Mouse (Mus musculus): ENCODE measurements around the gene Slc9a6.

- TF ChIP-seq GABPA (IDR thresholded peaks at IDR 0.05; ENCODE audit: insufficient replicate concordance, low read depth, low read length) (no peak), CTCF (conservative IDR thresholded peaks at IDR 0.05 in 1 of 2, IDR thresholded peaks at IDR 0.05 in 1 of 2; ENCODE audit: low read depth in 2 of 2, low read length in 2 of 2) (no peak), E2F4 (IDR thresholded peaks at IDR 0.05; ENCODE audit: insufficient replicate concordance, low read depth, low read length) (no peak), MEF2A (IDR thresholded peaks at IDR 0.05; ENCODE audit: borderline replicate concordance, low read depth, low read length) (no peak), POLR2A (IDR thresholded peaks at IDR 0.05; ENCODE audit: low read depth, low read length) (no peak), KAT2A (IDR thresholded peaks at IDR 0.05; ENCODE audit: insufficient replicate concordance, low read length) (no peak), MAX (IDR thresholded peaks at IDR 0.05; ENCODE audit: low read length) (no peak), ETS1 (conservative IDR thresholded peaks at IDR 0.05; ENCODE audit: low read depth, low read length) (no peak), EP300 (IDR thresholded peaks at IDR 0.05; ENCODE audit: low read length) (no peak), CHD1 (IDR thresholded peaks at IDR 0.05; ENCODE audit: low read depth, low read length) (no peak), MYC (IDR thresholded peaks at IDR 0.05; ENCODE audit: low read depth, low read length) (no peak), NELFE (IDR thresholded peaks at IDR 0.05; ENCODE audit: low read depth, low read length) (no peak), SMC3 (IDR thresholded peaks at IDR 0.05; ENCODE audit: low read depth, low read length) (no peak), USF1 (IDR thresholded peaks at IDR 0.05; ENCODE audit: low read depth, low read length) (no peak)
Observed at GRCm38 (mm10) chrX:56659286-56659685, 49.7 kb downstream of the Slc9a6 start.
